Mouse (Mus musculus): ENCODE measurements around the gene Spryd3. TPM values are rescaled to one million over a fixed set of nuclear protein-coding genes. Genes with fewer than 3 reads are reported as not detected.
A peak's percentile ranks its signal among the peaks of the same experiment; 100 is the strongest.

Gene Spryd3
- total and polyA plus RNA-seq, 2 experiments from 2014 or later, result 16.0 to 22.8 TPM

- Histone ChIP-seq H3K9ac (replicated peaks; ENCODE audit: low read depth, low read length) (no peak overlapping the region), H3K9me3 (replicated peaks; ENCODE audit: control insufficient read depth, low read length) (no peaks in the 10 kb centered on the region), H3K36me3 (replicated peaks; ENCODE audit: control insufficient read depth, insufficient read depth, low read length) (no peaks in the 10 kb centered on the region), H3K27me3 (ENCODE audit: control insufficient read depth, insufficient read depth, low read length) (0 out of 2 replicates have a peak, but pooled peaks cover 2% of the 10 kb centered on the region), H3K4me2 (ENCODE audit: low read depth, low read length) (no peak overlapping the region), H3K27ac (ENCODE audit: low read depth) (no peak overlapping the region), H3K4me3 (ENCODE audit: low read depth, low read length) (no peak overlapping the region), H3K4me1 (ENCODE audit: control insufficient read depth, insufficient read depth) (0 out of 2 replicates have a peak, but pooled peaks cover 3% of the 10 kb centered on the region)
- WGBS, result 58% methylated on average over 4 of the region's 4 CpGs
- ATAC-seq (ENCODE audit: insufficient read depth, low read depth) (no peak), DNase-seq (ENCODE audit: low spot score) (no peak)
- TF ChIP-seq CTCF (IDR thresholded peaks at IDR 0.05; ENCODE audit: low read depth) (no peak), EP300 (IDR thresholded peaks at IDR 0.05; ENCODE audit: low read depth) (no peak)
Observed at GRCm38 (mm10) chr15:102152646-102153045, 16.6 kb upstream of the Spryd3 start.

- H3K9ac ChIP-seq (replicated peaks; ENCODE audit: low read depth, low read length), result peak within 1 kb of the TSS; percentile 19; the same call in 1 of the 2 replicates
Observed at GRCm38 (mm10) chr15:102150301-102151135, 14.5 kb upstream of the Spryd3 start, which contains the start of gene Soat2. Gene Soat2 (plus strand): TSS chr15:102150526.

GRCm38 (mm10) chr15:102149561-102149960 lies 13.5 kb upstream of the Spryd3 start:
- 72% methylated on average over 4 of the region's 4 CpGs for WGBS
- no peaks in the 10 kb centered on the region for H3K36me3 ChIP-seq (replicated peaks; ENCODE audit: control insufficient read depth, insufficient read depth, low read length)

More at GRCm38 (mm10) chr15:102150301-102151135, 14.5 kb upstream of the Spryd3 start, which contains the start of gene Soat2:
- no peak within 1 kb of the TSS for H3K4me3 ChIP-seq (ENCODE audit: low read depth, low read length)
- peak within 1 kb of the TSS; percentile 26 for H3K4me2 ChIP-seq (ENCODE audit: low read depth, low read length)
- H3K36me3 ChIP-seq (replicated peaks; ENCODE audit: control insufficient read depth, insufficient read depth, low read length), result no peaks in the 10 kb centered on the region
- no peak within 1 kb of the TSS; the same call in 1 of the 2 replicates for H3K27ac ChIP-seq (ENCODE audit: low read depth)
- ATAC-seq (ENCODE audit: insufficient read depth, low read depth), result peak; percentile 49
- no peak for TF ChIP-seq CTCF (IDR thresholded peaks at IDR 0.05; ENCODE audit: low read depth)
- no peak for TF ChIP-seq EP300 (IDR thresholded peaks at IDR 0.05; ENCODE audit: low read depth)
- no peaks in the 10 kb centered on the region for H3K9me3 ChIP-seq (replicated peaks; ENCODE audit: control insufficient read depth, low read length)
- WGBS, result 27% methylated on average over 20 of the region's 20 CpGs
- peaks cover 7% of the 10 kb centered on the region; the same call in 1 of the 2 replicates for H3K27me3 ChIP-seq (ENCODE audit: control insufficient read depth, insufficient read depth, low read length)
- no peak for DNase-seq (ENCODE audit: low spot score)
- no peaks in the 10 kb centered on the region for H3K4me1 ChIP-seq (ENCODE audit: control insufficient read depth, insufficient read depth)

GRCm38 (mm10) chr15:102147674-102148402 lies 11.8 kb upstream of the Spryd3 start:
- H3K9me3 ChIP-seq (replicated peaks; ENCODE audit: control insufficient read depth, low read length), result no peaks in the 10 kb centered on the region
- H3K4me2 ChIP-seq (ENCODE audit: low read depth, low read length), result no peak overlapping the region
- TF ChIP-seq EP300 (IDR thresholded peaks at IDR 0.05; ENCODE audit: low read depth), result no peak
- TF ChIP-seq CTCF (IDR thresholded peaks at IDR 0.05; ENCODE audit: low read depth), result no peak
- H3K27me3 ChIP-seq (ENCODE audit: control insufficient read depth, insufficient read depth, low read length), result peaks cover 25% of the 10 kb centered on the region
- H3K9ac ChIP-seq (replicated peaks; ENCODE audit: low read depth, low read length), result no peak overlapping the region; the same call in 1 of the 2 replicates
- no peak overlapping the region for H3K4me3 ChIP-seq (ENCODE audit: low read depth, low read length)
- DNase-seq (ENCODE audit: low spot score) (no peak), ATAC-seq (ENCODE audit: insufficient read depth, low read depth) (no peak)
- 54% methylated on average over 16 of the region's 16 CpGs for WGBS
- H3K36me3 ChIP-seq (replicated peaks; ENCODE audit: control insufficient read depth, insufficient read depth, low read length), result no peaks in the 10 kb centered on the region
- H3K4me1 ChIP-seq (ENCODE audit: control insufficient read depth, insufficient read depth), result peaks cover 4% of the 10 kb centered on the region; the same call in 1 of the 2 replicates
- no peak overlapping the region for H3K27ac ChIP-seq (ENCODE audit: low read depth)

More at GRCm38 (mm10) chr15:102149561-102149960, 13.5 kb upstream of the Spryd3 start:
- no peak overlapping the region for H3K27ac ChIP-seq (ENCODE audit: low read depth)
- H3K4me1 ChIP-seq (ENCODE audit: control insufficient read depth, insufficient read depth), result peaks cover 2% of the 10 kb centered on the region; the same call in 1 of the 2 replicates
- DNase-seq (ENCODE audit: low spot score) (no peak), ATAC-seq (ENCODE audit: insufficient read depth, low read depth) (no peak)
- no peaks in the 10 kb centered on the region for H3K9me3 ChIP-seq (replicated peaks; ENCODE audit: control insufficient read depth, low read length)
- no peak overlapping the region for H3K4me3 ChIP-seq (ENCODE audit: low read depth, low read length)
- TF ChIP-seq CTCF (IDR thresholded peaks at IDR 0.05; ENCODE audit: low read depth) (no peak), EP300 (IDR thresholded peaks at IDR 0.05; ENCODE audit: low read depth) (no peak)
- no peak overlapping the region for H3K4me2 ChIP-seq (ENCODE audit: low read depth, low read length)
- no peak overlapping the region for H3K9ac ChIP-seq (replicated peaks; ENCODE audit: low read depth, low read length)
- peaks cover 16% of the 10 kb centered on the region for H3K27me3 ChIP-seq (ENCODE audit: control insufficient read depth, insufficient read depth, low read length)

GRCm38 (mm10) chr15:102146882-102147281 lies 10.8 kb upstream of the Spryd3 start:
- Histone ChIP-seq H3K4me1 (ENCODE audit: control insufficient read depth, insufficient read depth) (peaks cover 4% of the 10 kb centered on the region; the same call in 1 of the 2 replicates), H3K27ac (ENCODE audit: low read depth) (no peak overlapping the region), H3K36me3 (replicated peaks; ENCODE audit: control insufficient read depth, insufficient read depth, low read length) (no peaks in the 10 kb centered on the region), H3K4me3 (ENCODE audit: low read depth, low read length) (no peak overlapping the region), H3K9me3 (replicated peaks; ENCODE audit: control insufficient read depth, low read length) (no peaks in the 10 kb centered on the region), H3K4me2 (ENCODE audit: low read depth, low read length) (no peak overlapping the region), H3K27me3 (ENCODE audit: control insufficient read depth, insufficient read depth, low read length) (peaks cover 25% of the 10 kb centered on the region), H3K9ac (replicated peaks; ENCODE audit: low read depth, low read length) (no peak overlapping the region)
- DNase-seq (ENCODE audit: low spot score) (peak; percentile 69), ATAC-seq (ENCODE audit: insufficient read depth, low read depth) (peak; percentile 68; the same call in 1 of the 2 replicates)
- WGBS, result 0% methylated on average over 1 of the region's 1 CpGs
- TF ChIP-seq CTCF (IDR thresholded peaks at IDR 0.05; ENCODE audit: low read depth) (peak; percentile 83), EP300 (IDR thresholded peaks at IDR 0.05; ENCODE audit: low read depth) (no peak)

Data from heart, postnatal 0 days (tissue).